Mouse (Mus musculus) heart, adult 8-10 months (tissue): ENCODE data around the gene Kcnk13. TPM values are rescaled to one million over a fixed set of nuclear protein-coding genes. Genes with fewer than 3 reads are reported as not detected.
A peak's percentile ranks its signal among the peaks of the same experiment; 100 is the strongest.

Experiments used
- DNase-seq: peaks from one replicate; pipeline ENCODE4 v3.0.0; 2022; ENCODE audit warnings: low spot score
- total RNA-seq, 4 experiments: library from RNA; stranded (reverse); gene quantifications; 2 replicates each; pipeline ENCODE4 v1.2.4; 2022

The Kcnk13 gene
- total RNA-seq, 4 experiments from 2014 or later, result 0.16 to 0.52 (median 0.34) TPM

DNA sequence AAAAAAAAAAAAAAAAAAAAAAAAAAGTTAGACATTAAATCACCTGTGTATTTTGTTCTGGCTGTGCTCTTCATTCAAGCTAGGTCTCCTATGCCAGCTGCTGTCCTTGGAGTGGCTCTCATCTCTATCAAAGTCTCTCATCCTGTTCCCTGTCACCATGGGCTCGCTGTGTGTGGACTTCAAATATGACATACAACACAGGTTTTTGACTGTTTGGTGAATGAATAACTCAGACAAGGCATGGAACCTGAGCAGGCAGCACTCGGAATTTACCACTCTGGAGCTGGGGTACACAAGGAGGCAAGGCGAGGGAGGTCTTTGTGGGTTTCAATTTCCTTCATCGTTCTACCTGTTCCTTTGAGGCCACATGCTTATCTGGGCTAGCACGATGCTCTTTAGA is 50.8 kb downstream of the Kcnk13 start:
- no peak for DNase-seq

DNA sequence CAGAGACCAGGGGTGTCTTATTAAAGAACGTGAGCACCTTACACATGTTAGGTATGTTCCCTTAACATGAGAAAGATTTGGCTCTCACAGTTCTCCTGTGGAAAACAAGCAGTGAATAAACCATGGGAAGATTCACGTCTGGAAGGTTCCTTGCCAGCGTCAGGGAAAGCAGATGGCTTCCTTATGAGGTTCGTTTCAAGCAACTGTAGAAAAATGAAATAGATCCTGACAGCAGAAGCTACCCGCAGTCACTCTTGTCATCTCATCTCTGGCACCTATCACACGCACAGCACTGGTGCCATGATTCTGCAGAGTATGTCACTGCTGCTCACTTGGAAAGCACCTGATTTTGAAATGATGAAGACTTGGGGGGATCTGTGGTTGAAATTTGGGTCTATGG is 53.4 kb downstream of the Kcnk13 start:
- DNase-seq, result no peak

DNA sequence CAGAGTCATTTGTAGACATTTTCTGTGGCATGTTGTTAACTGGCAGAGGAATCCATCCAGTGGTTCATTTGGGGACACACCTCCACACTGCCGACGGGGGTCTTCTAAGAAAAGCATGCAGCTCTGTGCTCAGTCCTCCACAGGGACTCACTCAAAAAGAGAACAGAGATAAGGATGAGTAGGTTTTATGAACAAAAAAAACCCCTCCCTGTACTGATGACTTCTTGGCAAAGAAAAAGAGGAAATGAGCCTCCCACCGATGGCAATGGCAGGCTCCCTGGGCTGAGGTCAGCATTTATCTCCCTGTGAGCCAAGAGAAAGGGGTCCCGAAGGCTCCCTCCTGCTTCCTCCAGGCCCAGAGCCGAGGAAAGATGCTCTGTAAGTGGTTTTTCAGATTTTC is 58.2 kb downstream of the Kcnk13 start:
- DNase-seq, result peak; percentile 11

DNA sequence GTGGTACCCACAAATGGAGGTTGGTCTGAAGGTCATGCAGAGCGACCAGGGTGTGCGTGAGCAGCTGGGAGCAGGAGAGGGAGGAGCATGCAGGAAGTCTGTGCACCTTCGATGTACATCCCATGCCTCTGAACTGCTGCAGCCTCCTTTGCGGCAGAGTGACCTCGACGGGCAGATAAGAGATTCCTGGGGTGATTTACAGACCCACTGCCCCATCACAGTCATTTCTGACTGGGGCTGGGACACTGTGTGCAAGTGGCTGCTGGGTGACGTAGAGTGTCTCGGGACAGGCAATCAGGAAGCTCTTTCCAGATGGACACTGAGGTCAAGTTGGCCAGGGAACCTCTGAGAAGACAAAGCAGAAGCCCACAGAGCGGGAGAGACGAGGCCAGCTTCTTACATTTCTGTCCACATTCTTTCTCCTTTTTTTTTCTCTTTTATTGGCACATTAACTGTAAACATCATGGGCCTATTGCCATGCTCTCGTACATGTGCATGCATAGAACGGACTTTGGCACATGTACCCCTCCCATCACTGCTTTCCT is 59.6 kb downstream of the Kcnk13 start:
- DNase-seq, result no peak

DNA sequence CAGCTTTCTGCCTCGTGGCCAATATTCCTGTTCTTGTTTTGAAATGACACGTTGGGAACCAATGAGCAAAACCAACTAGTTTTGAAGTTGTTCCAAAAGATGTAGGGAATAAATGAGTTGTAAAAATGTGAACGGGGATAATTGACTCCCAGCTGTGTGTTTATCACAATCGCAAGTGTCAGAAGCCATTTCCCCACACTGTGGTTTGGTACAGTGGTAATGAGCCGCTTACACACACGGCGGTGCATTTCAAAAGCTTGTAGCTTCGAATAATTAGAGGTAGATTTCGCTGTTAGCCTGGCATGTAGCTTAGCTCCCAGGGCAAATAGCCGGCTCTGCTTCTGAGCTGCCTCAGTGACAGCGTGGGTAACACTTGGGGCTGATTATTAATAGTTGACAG is 61.4 kb downstream of the Kcnk13 start:
- no peak for DNase-seq

DNA sequence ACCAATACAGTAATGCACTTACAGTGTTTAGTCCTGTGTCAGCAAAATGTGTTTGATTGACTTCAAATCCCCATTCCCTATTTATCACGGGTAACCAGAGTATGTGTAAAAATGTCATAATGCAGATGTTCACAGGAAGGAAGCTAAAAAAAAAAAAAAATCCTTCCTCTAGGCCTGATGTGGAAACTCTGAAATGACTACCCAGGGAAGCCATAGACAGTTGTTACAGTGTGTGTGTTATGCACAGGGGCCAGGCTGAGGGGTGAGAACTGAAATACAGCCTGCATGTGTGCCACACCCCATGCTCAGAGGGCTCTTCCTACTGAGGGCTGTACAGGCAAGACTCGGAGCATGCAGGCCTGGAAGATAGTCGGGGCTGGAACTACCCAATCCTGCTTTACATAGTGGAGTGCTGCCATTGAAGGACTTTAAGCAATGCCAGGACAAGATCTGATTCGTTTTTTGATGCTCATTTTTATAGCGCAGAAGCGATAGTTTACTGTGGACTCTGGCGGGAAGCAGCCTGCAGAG is 62.5 kb downstream of the Kcnk13 start:
- no peak for DNase-seq

DNA sequence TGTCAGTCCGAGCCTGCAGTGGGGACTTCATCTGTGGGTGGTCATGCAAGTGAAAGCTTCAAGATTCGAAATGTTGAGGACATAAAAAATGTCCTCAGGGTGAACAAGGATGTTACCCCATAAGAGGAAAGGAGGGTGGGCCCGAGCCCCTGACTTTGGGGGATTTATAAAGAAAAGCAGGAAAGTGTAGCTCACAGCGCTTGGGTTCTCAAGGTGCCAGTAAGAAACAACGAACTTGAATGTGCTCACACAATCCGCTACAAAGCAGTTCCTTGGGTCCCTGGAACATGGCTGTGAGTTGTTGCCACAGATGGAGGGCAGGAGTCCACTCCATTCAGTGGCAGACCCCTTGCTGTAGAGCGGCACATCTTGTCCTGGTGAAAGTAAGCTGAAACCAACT is 63.0 kb downstream of the Kcnk13 start:
- DNase-seq, result no peak

DNA sequence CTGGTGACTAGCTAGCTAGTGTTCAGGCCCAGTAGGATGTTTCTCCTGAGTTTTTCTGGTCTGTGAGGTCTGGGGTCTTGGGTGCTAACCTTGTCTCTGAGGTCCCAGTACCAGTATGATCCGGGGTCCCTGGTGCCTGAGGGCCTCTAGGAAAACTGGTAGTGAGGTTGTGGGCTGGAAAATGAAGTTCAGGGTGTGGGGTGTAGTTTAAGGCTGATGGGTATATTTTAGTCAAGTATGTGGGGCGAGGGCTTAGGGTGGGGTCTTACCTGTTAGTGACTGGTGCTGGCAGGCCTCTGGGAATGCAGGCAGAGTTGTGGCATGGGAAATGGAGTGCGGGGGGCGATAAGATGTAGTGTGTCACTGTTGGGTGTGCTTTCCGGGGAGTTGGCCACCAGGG is 67.4 kb downstream of the Kcnk13 start:
- DNase-seq, result no peak

DNA sequence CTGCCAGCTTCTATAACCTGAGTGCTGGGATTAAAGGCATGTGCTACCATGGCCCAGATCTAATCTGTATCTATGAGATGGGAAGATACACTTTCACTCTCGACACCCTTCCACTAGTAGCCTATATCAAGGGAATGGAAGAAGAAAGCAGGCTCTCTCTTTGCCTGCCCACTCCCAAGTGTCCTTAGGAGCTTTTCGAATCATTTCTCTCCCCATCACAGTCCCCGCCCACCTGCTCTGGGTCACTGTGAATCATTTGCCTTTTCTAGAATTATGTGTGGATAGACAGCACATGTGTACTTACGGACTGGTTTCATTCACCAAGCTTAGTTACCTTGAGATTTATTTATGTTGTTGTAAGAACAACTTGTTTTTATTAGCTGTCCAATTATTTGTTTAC is 68.2 kb downstream of the Kcnk13 start:
- no peak for DNase-seq

DNA sequence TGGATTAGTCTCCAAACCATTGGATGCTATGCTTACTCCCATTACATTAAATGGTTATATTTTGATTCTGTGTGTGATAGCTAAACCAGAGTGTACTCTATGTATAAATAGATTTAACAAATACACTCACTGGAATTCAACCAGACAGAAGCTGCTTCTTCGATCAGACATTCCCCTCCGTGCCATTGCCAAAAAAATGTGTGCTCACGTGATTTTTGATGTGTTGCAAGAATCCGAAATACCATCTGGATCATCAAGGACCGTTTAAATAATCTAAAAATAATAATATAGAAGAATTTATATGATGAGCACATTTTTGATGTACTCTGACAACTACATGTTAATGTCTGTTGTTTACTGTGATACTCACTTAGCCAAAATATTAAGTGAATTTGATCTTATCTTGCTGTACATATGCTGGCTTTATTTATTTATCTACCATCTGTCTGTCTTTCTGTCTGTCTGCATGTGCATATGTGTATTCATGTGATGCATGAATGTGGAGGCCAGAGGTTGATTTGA is 74.5 kb downstream of the Kcnk13 start:
- DNase-seq, result no peak

DNA sequence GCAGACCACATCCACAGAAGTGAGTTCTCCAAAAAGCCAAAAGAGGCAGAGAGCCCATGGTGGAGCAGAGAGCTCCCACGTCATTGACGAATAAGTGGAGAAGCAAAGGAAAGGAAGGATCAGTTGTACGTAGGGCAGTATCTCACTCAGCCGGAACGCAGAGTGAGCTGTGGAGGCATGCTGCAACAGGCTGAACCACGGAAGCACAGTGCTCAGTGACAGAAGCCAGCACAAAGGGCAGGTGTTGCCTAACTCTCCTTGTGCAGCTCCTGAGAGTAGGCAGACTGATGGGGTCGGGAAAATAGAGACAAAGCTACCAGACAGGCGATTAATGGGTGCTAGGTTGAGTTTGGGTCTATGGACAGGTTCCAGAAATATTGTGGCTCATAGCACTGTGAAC is 77.8 kb downstream of the Kcnk13 start:
- DNase-seq, result no peak

DNA sequence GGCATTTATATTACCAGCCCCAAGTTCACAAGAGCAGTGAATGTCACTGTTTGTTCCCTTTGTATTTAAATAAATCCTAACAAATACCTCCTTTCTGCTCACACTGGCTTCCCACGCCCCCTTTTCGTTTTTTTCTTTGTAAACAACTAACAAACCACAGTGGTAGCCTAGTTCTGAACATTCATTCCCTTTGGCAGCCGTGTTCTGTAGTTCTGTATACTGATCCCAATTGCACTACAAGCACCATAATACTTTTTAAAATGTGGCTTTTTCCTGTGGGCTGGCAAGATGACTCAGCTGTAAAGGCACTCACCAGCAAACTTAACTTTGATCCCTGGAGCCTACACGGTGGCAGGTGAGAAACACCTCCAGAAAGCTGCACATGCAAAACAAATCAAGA is 80.4 kb downstream of the Kcnk13 start:
- DNase-seq, result no peak

DNA sequence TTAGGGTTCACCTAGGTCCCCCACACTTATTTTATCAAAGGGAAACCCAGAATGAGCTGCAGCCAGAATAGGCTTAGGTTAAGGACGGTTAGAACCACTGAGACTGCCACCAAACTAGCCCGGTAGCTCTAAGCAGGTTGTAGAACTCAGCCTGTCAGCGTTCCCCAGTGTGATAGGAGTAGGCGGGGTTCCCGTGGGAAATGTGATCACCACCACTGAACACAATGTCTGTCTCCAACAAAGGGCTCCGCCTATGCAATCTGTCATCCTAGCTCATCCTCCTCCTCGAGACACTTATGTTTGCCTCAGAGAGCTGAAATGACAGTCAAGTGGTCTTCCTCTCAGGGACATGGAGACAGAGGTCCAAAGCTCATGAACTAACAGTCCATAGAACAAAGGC is 86.3 kb downstream of the Kcnk13 start:
- DNase-seq, result no peak

DNA sequence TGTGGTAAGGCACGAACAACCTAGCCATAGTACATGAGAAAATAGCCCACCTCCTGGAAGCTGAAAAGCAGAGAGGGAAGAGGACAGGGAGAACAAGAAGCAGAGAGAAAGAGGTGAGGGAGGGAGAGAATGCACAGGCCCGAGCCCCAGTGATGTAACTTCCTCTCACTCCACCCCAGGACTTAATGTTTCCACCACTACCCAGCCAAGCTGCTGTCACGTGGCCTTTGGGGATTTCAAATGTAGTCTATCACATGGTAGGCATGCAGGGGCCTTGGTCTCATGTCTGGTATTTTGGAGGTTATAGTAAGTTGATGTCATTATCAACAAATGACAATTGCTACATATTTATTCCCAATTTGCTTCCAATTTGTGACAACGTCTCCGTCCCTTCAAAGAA is 89.3 kb downstream of the Kcnk13 start:
- no peak for DNase-seq

DNA sequence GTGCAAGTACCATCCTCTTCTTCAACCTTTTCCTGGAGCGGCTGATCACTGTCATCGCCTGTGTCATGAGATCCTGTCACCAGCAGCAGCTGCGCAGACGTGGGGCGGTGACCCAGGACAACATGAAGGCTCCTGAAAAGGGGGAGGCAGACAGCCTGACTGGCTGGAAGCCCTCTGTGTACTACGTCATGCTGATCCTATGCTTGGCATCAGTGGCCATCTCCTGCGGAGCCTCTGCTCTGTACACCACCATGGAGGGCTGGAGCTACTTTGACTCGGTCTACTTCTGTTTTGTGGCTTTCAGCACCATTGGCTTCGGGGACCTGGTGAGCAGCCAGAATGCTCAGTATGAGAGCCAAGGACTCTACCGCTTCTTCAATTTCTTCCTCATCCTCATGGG is 96.8 kb downstream of the Kcnk13 start:
- DNase-seq, result no peak

DNA sequence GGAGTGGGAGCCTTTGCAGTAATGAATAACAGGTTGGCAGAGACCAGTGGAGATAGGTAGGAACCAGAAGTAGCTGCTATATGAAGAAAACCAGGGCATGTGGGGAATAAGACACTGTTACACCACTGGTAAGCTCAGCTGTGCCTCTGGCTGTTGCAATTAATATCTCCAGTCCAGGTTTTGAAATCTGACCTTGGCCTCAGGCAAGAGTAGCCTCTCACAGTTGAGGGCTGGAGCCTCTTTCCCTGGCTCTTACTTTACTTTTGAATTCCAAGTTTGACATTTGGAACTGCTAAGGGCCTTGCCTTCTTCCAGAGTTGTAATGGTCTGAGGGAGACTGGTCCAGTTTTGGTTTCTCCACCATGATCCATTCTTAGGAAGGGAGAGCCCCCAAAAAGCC is 97.5 kb downstream of the Kcnk13 start:
- peak; percentile 34 for DNase-seq

DNA sequence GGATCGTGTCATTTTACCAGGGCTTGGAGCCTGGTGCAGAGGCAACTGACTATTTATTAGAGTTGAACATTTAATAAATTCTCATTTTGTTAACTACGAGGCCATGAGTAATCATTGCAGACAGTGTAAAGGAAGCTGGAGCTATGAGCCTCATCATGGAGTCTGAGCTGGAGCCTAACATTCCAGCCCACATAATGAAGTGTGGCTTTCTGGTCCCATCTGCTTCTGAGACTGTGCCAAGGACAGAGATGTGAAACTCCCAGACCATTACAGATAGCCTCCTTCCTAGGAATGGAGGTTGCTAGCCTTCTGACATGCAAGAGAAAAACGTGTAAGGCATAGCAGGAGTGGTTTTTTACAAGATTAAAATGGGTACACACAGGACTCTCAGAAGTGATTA is 98.3 kb downstream of the Kcnk13 start:
- DNase-seq, result no peak

DNA sequence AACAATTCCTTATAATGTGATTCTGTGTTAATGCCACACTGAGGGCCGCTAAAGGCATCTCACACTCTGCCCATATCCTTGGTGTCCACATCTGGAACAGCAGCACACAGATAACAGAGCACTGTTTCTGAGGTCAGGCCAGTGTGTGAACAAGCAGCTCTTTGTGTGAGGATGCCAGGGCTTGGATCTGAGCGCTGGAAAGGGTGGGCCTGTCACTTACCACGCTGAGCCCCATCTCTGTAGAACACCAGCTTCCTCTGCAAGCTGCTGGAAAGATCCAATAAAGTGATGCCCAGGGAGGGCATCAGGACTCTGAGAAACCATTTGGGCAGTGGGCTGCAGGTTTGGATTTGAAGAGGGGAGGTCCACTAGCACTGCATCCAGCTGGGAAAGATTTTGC is 100.8 kb downstream of the Kcnk13 start:
- DNase-seq, result no peak

DNA sequence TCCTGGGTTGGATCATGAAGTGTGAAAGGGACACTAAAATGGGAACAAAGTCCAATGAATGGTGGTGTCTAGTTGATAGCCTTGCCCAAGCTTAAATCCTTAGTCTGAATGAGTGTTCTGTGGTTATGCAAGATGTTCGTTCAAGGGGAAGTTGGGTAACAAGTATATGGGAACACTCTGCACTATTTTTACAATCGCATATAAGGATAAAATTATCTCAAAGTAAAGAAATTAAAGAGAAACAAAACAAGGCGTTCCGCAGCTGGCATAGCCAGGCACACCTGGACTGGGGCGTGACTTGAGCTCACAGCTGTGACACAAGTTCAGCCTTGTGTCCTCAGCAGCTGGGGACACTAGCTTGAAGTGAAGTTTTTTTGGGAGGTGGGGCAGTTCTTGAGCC is 103.2 kb downstream of the Kcnk13 start:
- peak; percentile 35 for DNase-seq

DNA sequence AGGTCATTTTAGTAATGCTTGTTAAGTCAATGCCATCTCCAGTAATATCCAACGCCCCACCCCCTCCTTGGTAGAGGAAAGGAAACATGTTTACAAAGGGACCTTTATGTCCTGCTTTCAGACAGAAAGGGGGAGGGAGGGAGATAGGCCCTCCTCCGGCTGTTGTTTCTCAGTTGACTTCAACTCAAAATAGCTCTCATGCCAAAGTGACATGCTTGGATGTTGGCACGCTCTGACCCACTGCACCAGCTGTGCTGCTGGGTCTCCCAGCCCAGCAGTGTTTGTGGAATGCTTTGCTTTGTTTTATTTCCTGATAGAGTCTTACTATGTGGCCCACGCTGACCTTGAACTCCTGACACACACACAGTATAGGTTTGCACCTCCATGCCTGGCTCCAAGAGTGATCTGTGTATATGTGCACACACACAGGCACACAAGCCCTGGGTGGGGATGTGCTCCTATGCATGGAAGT is 108.9 kb downstream of the Kcnk13 start:
- DNase-seq, result no peak

DNA sequence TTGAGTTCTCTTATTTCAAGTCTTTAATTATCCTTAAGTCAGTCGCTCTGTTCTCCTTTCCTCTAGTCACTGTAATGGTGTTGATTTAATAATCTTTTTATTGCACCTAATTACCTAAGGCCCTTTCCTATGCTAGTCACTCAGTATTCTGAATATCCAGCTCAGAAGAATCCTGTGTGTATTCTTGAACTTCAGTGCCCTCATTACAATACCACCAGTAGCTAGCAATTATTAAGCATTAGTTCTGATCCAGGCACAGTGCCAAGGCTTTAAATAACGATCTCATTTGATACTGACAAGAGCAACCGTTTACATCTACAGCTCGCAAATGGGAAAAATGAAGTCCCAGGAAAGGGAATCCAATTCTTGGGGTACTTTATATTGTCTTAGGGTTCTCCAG is 111.4 kb downstream of the Kcnk13 start:
- no peak for DNase-seq

DNA sequence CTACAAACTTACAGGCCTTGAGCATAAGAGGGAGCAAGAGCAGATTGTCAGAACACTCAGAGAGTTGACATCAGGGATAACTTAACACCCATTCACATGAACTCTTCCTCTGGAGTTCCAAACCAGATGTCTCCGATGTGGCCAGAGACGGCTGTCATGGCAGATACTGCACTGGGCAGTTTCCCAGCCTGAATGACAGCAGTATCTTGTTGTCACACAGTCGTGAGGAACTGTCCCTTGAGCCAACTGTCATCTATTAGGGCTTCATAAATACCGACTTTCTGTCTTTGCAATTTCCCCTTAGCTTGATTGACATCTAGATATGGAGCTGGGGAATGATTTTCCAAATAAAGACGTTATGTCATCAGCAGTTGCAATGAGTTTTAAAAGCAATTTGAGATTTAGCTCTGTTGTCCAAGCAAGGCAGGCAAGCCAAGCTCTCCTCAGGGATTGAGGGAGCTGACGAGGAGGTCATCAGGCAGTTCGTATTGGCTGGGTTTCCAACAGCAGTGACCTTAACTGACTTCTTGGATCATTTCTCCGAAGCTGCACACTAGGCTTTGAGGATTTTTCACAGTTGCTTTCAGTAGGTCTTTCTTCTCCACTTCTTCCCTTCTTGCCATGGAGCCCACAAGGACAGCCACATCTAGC is 115.5 kb downstream of the Kcnk13 start:
- DNase-seq, result peak; percentile 57

DNA sequence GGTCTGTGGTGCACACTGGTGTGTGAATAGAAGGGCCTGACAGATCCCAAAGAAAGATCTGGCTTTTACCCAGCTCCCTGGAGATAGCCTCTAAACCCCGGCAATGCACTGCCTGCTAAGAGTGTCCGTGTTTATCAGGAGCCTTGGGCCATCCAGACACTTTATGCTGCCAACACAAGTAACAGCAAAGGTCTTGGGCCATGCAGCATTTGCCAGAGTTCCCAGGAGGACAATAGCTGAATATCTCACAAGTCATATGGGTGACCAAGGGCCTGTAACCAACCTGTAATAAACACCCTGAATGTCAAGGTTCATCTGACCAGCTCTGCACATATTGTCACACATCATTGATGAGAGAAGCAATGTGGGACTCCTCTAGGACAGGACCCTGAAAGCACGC is 123.7 kb downstream of the Kcnk13 start:
- DNase-seq, result no peak
